Mouse (Mus musculus) midbrain, embryonic 16.5 days (tissue): Measurements from ENCODE around the gene Abhd11. TPM values are rescaled to one million over a fixed set of nuclear protein-coding genes. Genes with fewer than 3 reads are reported as not detected.
"Not testable (repeated sequence)": the region's sequence is repeated elsewhere in the genome, so short reads cannot be mapped to it uniquely, and the experiment has no call there.

Experiments
- ATAC-seq: fragments of 200-750 bp; cut with Nextera tagmentation; 2 replicates; pipeline ENCODE4 v1.8.0; 2017; ENCODE audit warnings: moderate TSS enrichment
- H3K27ac ChIP-seq: fragments of 300-500 bp; sonication (generic); 2 replicates; pipeline ENCODE4 v1.5.1; 2014; ENCODE audit warnings: mild to moderate bottlenecking, low read length, mixed read lengths
- H3K27me3 ChIP-seq: fragments of 300-500 bp; sonication (generic); 2 replicates; pipeline ENCODE4 v1.6.1; 2014; ENCODE audit warnings: low read depth, low read length, mixed read lengths; ENCODE audit not compliant: control insufficient read depth, insufficient read depth
- H3K36me3 ChIP-seq: fragments of 300-500 bp; sonication (generic); 2 replicates; pipeline ENCODE4 v1.6.1; 2014; ENCODE audit warnings: mild to moderate bottlenecking, low read length, moderate library complexity, mixed read lengths; ENCODE audit not compliant: control insufficient read depth, insufficient read depth
- H3K4me1 ChIP-seq: fragments of 300-500 bp; sonication (generic); 2 replicates; pipeline ENCODE4 v1.6.1; 2014; ENCODE audit warnings: mild to moderate bottlenecking, low read length, mixed read lengths; ENCODE audit not compliant: control insufficient read depth, insufficient read depth
- H3K4me2 ChIP-seq: fragments of 300-500 bp; sonication (generic); 2 replicates; pipeline ENCODE4 v1.6.1; 2014; ENCODE audit warnings: mild to moderate bottlenecking, low read length, mixed read lengths
- H3K4me3 ChIP-seq: fragments of 300-500 bp; sonication (generic); 2 replicates; pipeline ENCODE4 v1.5.1; 2014; ENCODE audit warnings: low read depth, mild to moderate bottlenecking, low read length, moderate library complexity, mixed read lengths
- H3K9ac ChIP-seq: fragments of 300-500 bp; sonication (generic); 2 replicates; pipeline ENCODE4 v1.6.1; 2014; ENCODE audit warnings: low read depth, low read length, mixed read lengths
- H3K9me3 ChIP-seq: fragments of 300-500 bp; sonication (generic); replicated peaks from 2 replicates; pipeline ENCODE4 v1.6.1; 2014; ENCODE audit warnings: mild to moderate bottlenecking, low read length, mixed read lengths; ENCODE audit not compliant: control insufficient read depth, poor library complexity, severe bottlenecking
- WGBS: fragments of 180-500 bp; shearing (Covaris S2); extraction: QIAGEN DNeasy Blood & Tissue Kit; methylation state at CpG from one replicate; pipeline ENCODE4 v1.1.7; 2014; 5-methylcytosine and 5-hydroxymethylcytosine counted together
- polyA plus RNA-seq: library from polyadenylated mRNA; unstranded; fragments of >200 nt; fragmentation: Nextera tagmentation; extraction: Ambion mirVana; gene quantifications from 2 replicates; pipeline ENCODE4 v1.2.1, GENCODE M21; 2015

Abhd11 gene
- polyA plus RNA-seq, 1 experiment from 2014 or later = 81.5 TPM

- H3K27me3 ChIP-seq = no peaks in the 10 kb centered on the region
- no peak for ATAC-seq
- 27% methylated on average over 21 of the region's 21 CpGs for WGBS
- peaks cover 21% of the 10 kb centered on the region for H3K36me3 ChIP-seq
- H3K9me3 ChIP-seq = no peaks in the 10 kb centered on the region
- no peak overlapping the region for H3K4me2 ChIP-seq
- no peaks in the 10 kb centered on the region for H3K4me1 ChIP-seq
- H3K27ac ChIP-seq = no peak overlapping the region
- no peak overlapping the region for H3K4me3 ChIP-seq
- no peak overlapping the region for H3K9ac ChIP-seq
These were observed 33.3 kb downstream of the Abhd11 start for GRCm38 (mm10) chr5:135042105-135042788.

GRCm38 (mm10) chr5:135044575-135044974 lies 35.6 kb downstream of the Abhd11 start:
- H3K36me3 ChIP-seq = peaks cover 13% of the 10 kb centered on the region
- H3K27me3 ChIP-seq = no peaks in the 10 kb centered on the region
- H3K27ac ChIP-seq = no peak overlapping the region
- ATAC-seq = no peak
- no peak overlapping the region for H3K9ac ChIP-seq
- 92% methylated on average over 3 of the region's 3 CpGs for WGBS
- no peaks in the 10 kb centered on the region for H3K4me1 ChIP-seq
- no peak overlapping the region for H3K4me2 ChIP-seq
- H3K9me3 ChIP-seq = no peaks in the 10 kb centered on the region
- H3K4me3 ChIP-seq = no peak overlapping the region

GRCm38 (mm10) chr5:135048539-135048938 lies 39.6 kb downstream of the Abhd11 start:
- Histone ChIP-seq H3K27me3 (no peaks in the 10 kb centered on the region), H3K4me2 (no peak overlapping the region), H3K36me3 (peaks cover 20% of the 10 kb centered on the region), H3K27ac (no peak overlapping the region), H3K4me3 (no peak overlapping the region), H3K9ac (no peak overlapping the region), H3K9me3 (no peaks in the 10 kb centered on the region), H3K4me1 (no peaks in the 10 kb centered on the region)
- no peak for ATAC-seq
- WGBS = 97% methylated on average over 5 of the region's 5 CpGs

DNA sequence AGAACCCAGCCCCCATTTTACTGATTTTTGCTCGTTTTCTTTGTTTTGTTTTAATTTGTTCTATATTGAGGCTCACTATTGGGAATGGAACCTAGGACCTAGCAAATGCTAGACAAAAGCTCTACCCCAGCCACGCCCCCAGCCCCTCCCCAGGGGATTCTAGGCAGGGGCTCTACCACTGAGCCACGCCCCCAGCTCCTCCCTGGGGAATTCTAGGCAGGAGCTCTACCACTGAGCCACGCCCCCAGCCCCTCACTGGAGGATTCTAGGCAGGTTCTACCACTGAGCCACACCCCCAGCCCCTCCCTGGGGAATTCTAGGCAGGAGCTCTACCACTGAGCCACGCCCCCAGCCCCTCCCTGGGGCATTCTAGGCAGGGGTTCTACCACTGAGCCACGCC lies 40.3 kb downstream of the Abhd11 start:
- not testable (repeated sequence) for H3K4me1 ChIP-seq, H3K4me3 ChIP-seq, H3K27ac ChIP-seq, ATAC-seq, H3K4me2 ChIP-seq, H3K9ac ChIP-seq, H3K27me3 ChIP-seq, H3K9me3 ChIP-seq
- peaks cover 20% of the 10 kb centered on the region for H3K36me3 ChIP-seq
- 90% methylated on average over 5 of the region's 6 CpGs for WGBS

GRCm38 (mm10) chr5:135053356-135053755 lies 44.4 kb downstream of the Abhd11 start:
- ATAC-seq = no peak
- H3K4me1 ChIP-seq = no peaks in the 10 kb centered on the region
- H3K27ac ChIP-seq = no peak overlapping the region
- H3K9ac ChIP-seq = no peak overlapping the region
- H3K27me3 ChIP-seq = no peaks in the 10 kb centered on the region
- H3K9me3 ChIP-seq = no peaks in the 10 kb centered on the region
- peaks cover 27% of the 10 kb centered on the region for H3K36me3 ChIP-seq
- WGBS = 92% methylated on average over 12 of the region's 12 CpGs
- H3K4me3 ChIP-seq = no peak overlapping the region
- H3K4me2 ChIP-seq = no peak overlapping the region

Other genes starting within 250 kb of the Abhd11 start
- not detected in 2 replicates for gene Tmem270, start 102.4 kb upstream of the Abhd11 start, polyA plus RNA-seq
- gene Cldn13, start 93.6 kb upstream of the Abhd11 start, polyA plus RNA-seq = not detected in 2 replicates
- gene Mettl27, start 76.8 kb upstream of the Abhd11 start, polyA plus RNA-seq = 6.4 and 6.6 TPM in 2 replicates
- not detected in 2 replicates for gene Cldn4, start 62.2 kb upstream of the Abhd11 start, polyA plus RNA-seq
- gene Cldn3, start 22.9 kb upstream of the Abhd11 start, polyA plus RNA-seq = 2.2 and 2.6 TPM in 2 replicates
- 162 and 195 TPM in 2 replicates for gene Stx1a, start 14.3 kb downstream of the Abhd11 start, polyA plus RNA-seq
- gene Dnajc30, start 55.0 kb downstream of the Abhd11 start, polyA plus RNA-seq = 48.8 and 49.6 TPM in 2 replicates
- gene Bud23, start 55.8 kb downstream of the Abhd11 start, polyA plus RNA-seq = 74.4 and 76.9 TPM in 2 replicates
- 32.4 and 33.6 TPM in 2 replicates for gene Vps37d, start 69.1 kb downstream of the Abhd11 start, polyA plus RNA-seq
- 0.87 and 1.0 TPM in 2 replicates for gene Mlxipl, start 80.7 kb downstream of the Abhd11 start, polyA plus RNA-seq
- 12.9 and 14.5 TPM in 2 replicates for gene Tbl2, start 140.5 kb downstream of the Abhd11 start, polyA plus RNA-seq
- 40.4 TPM in 2 replicates for gene Bcl7b, start 159.1 kb downstream of the Abhd11 start, polyA plus RNA-seq
- gene Baz1b, start 178.1 kb downstream of the Abhd11 start, polyA plus RNA-seq = 19.5 and 26.8 TPM in 2 replicates
- 13.5 and 13.7 TPM in 2 replicates for gene Fzd9, start 242.1 kb downstream of the Abhd11 start, polyA plus RNA-seq